Mouse (Mus musculus) limb, embryonic 15.5 days (tissue): ENCODE results near the gene Asic4. TPM values are rescaled to one million over a fixed set of nuclear protein-coding genes. Genes with fewer than 3 reads are reported as not detected.
A peak's percentile ranks its signal among the peaks of the same experiment; 100 is the strongest.

Source experiments
- ATAC-seq: fragments of 200-750 bp; cut with Nextera tagmentation; 2 replicates; pipeline ENCODE4 v1.8.0; 2017; ENCODE audit warnings: low read depth, moderate TSS enrichment; ENCODE audit not compliant: insufficient number of reproducible peaks, low FRiP score, low TSS enrichment
- H3K27ac ChIP-seq: fragments of 300-500 bp; sonication (generic); 2 replicates; pipeline ENCODE4 v1.5.1; 2015; ENCODE audit warnings: moderate library complexity, mild to moderate bottlenecking, inconsistent platforms
- H3K27me3 ChIP-seq: fragments of 300-500 bp; sonication (generic); 2 replicates; pipeline ENCODE4 v1.6.1; 2015; ENCODE audit warnings: inconsistent platforms
- H3K36me3 ChIP-seq: fragments of 300-500 bp; sonication (generic); 2 replicates; pipeline ENCODE4 v1.6.1; 2015; ENCODE audit warnings: inconsistent platforms
- H3K4me1 ChIP-seq: fragments of 300-500 bp; sonication (generic); 2 replicates; pipeline ENCODE4 v1.6.1; 2015; ENCODE audit warnings: inconsistent platforms
- H3K4me2 ChIP-seq: fragments of 300-500 bp; sonication (generic); 2 replicates; pipeline ENCODE4 v1.6.1; 2015; ENCODE audit warnings: mild to moderate bottlenecking, inconsistent platforms
- H3K4me3 ChIP-seq: fragments of 300-500 bp; sonication (generic); 2 replicates; pipeline ENCODE4 v1.5.1; 2015; ENCODE audit warnings: mild to moderate bottlenecking, inconsistent platforms
- H3K9ac ChIP-seq: fragments of 300-500 bp; sonication (generic); 2 replicates; pipeline ENCODE4 v1.6.1; 2015; ENCODE audit warnings: inconsistent platforms
- H3K9me3 ChIP-seq: fragments of 300-500 bp; sonication (generic); 2 replicates; pipeline ENCODE4 v1.6.1; 2016; ENCODE audit warnings: inconsistent platforms
- WGBS: fragments of 180-500 bp; shearing (Covaris S2); methylation state at CpG from one replicate; pipeline ENCODE4 v1.1.7; 2015; 5-methylcytosine and 5-hydroxymethylcytosine counted together
- polyA plus RNA-seq: library from polyadenylated mRNA; unstranded; fragments of >200 nt; fragmentation: Nextera tagmentation; extraction: Ambion mirVana; gene quantifications from 2 replicates; pipeline ENCODE4 v1.2.1, GENCODE M21; 2015

Asic4 gene
- polyA plus RNA-seq, 1 experiment from 2014 or later: 0.14 TPM

- Histone ChIP-seq H3K4me2 (no peak overlapping the region), H3K36me3 (no peaks in the 10 kb centered on the region), H3K27ac (no peak overlapping the region), H3K9ac (no peak overlapping the region), H3K4me3 (no peak overlapping the region), H3K9me3 (no peaks in the 10 kb centered on the region), H3K27me3 (peaks cover 76% of the 10 kb centered on the region), H3K4me1 (peaks cover 28% of the 10 kb centered on the region)
- no peak for ATAC-seq
- 11% methylated on average over 14 of the region's 14 CpGs for WGBS
Measured at GRCm38 (mm10) chr1:75456746-75457564, 6.7 kb downstream of the Asic4 start.

GRCm38 (mm10) chr1:75457710-75458024 lies 7.4 kb downstream of the Asic4 start:
- peaks cover 68% of the 10 kb centered on the region for H3K27me3 ChIP-seq
- no peak overlapping the region for H3K4me3 ChIP-seq
- no peak for ATAC-seq
- H3K9me3 ChIP-seq: no peaks in the 10 kb centered on the region
- H3K4me1 ChIP-seq: peaks cover 28% of the 10 kb centered on the region
- H3K36me3 ChIP-seq: no peaks in the 10 kb centered on the region
- WGBS: 7% methylated on average over 8 of the region's 10 CpGs
- no peak overlapping the region for H3K4me2 ChIP-seq
- H3K9ac ChIP-seq: no peak overlapping the region
- H3K27ac ChIP-seq: no peak overlapping the region

DNA sequence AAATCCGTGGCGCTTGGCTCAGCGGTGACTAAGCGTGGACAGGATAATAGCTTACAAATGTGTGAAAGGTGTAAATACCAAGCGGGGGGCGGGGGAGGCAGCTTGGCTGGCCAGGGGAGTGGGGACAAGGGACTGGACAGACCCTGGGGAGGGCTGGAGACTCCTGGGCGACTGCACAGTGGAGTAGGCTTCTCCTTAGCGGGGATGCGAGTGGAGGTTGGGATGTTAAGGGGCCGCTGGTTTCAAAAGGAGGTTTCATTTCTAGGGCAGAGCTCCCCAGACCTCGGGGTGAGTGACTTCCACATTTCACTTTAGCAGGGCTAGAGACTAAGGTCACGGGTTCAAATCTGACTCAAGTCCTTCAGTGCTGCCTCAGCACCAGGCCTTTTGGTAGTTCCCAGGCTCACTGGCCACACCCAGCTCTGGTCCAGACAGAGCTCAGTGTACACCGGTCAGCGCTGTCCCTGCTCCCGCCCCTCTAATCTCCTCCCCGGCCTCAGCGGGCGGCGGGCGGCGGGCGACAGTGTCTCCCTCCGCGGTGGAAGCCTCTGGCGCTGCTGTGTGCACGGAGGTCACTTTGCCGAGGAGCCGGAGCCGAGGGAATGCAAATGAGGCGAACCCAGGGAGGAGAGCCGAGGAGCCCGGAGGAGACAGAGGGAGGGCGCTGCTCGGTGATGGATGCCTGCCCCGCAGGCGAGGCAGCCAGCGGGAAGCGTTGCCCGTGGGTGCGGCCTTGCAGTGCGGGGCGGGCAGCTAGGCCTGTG lies 8.0 kb downstream of the Asic4 start:
- Histone ChIP-seq H3K4me1 (peaks cover 26% of the 10 kb centered on the region), H3K9ac (no peak overlapping the region), H3K27me3 (peaks cover 63% of the 10 kb centered on the region), H3K36me3 (no peaks in the 10 kb centered on the region), H3K9me3 (no peaks in the 10 kb centered on the region), H3K4me3 (peak overlapping the region; percentile 35), H3K4me2 (peak overlapping the region; percentile 55), H3K27ac (peak overlapping the region; percentile 57; the same call in 1 of the 2 replicates)
- WGBS: 5% methylated on average over 42 of the region's 42 CpGs
- peak; percentile 70 for ATAC-seq

DNA sequence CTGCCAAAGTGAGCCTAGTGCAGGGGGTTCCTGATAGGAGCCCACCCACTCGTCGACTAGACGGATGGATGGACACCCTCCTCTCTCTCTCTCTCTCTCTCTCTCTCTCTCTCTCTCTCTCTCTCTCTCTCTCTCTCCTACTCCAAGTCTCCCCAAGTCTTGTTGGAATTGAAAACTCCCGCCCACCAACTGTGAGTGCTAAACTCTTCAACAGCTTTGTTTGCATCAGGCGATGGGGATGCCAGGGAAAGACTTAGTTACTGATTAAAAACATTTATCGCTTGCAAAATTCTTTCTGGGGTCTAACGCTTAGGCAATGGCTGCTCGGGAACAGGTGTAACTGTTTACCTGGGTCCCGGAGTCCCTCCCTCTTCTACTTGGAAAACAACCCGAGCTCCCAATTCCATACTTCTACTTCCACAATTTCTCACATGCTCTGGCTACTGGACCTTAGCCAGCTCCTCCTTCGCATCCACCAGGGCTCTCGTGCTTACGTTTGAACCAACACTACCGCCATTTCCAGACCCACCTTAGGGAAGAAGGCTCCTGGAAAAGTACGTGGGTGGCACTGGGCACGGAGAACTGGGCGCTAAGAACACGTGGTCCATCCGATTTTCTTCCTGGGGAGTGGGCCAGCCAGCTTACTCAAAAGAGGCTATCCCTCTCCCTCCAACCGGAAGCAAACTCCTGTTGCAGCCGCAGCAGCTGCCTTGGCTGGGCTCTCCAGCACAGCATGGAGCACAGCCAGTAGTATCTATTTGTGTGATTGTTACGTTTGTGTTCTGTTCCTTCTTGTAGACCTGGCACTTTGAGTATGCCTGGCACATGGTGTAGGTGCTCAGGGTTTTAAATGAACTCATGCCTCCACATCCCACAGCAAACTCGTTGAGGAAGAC lies 8.8 kb downstream of the Asic4 start:
- peak overlapping the region; percentile 35 for H3K4me3 ChIP-seq
- H3K36me3 ChIP-seq: no peaks in the 10 kb centered on the region
- 11% methylated on average over 23 of the region's 23 CpGs for WGBS
- H3K27me3 ChIP-seq: peaks cover 64% of the 10 kb centered on the region
- peak overlapping the region; percentile 57; the same call in 1 of the 2 replicates for H3K27ac ChIP-seq
- no peak overlapping the region for H3K9ac ChIP-seq
- peaks cover 26% of the 10 kb centered on the region for H3K4me1 ChIP-seq
- H3K9me3 ChIP-seq: no peaks in the 10 kb centered on the region
- no peak for ATAC-seq
- H3K4me2 ChIP-seq: peak overlapping the region; percentile 55

GRCm38 (mm10) chr1:75460297-75460696 lies 10.1 kb downstream of the Asic4 start:
- peaks cover 26% of the 10 kb centered on the region for H3K4me1 ChIP-seq
- H3K36me3 ChIP-seq: no peaks in the 10 kb centered on the region
- H3K4me2 ChIP-seq: no peak overlapping the region
- peaks cover 56% of the 10 kb centered on the region for H3K27me3 ChIP-seq
- no peak overlapping the region for H3K4me3 ChIP-seq
- no peak overlapping the region for H3K9ac ChIP-seq
- 74% methylated on average over 7 of the region's 7 CpGs for WGBS
- no peak for ATAC-seq
- H3K27ac ChIP-seq: no peak overlapping the region
- no peaks in the 10 kb centered on the region for H3K9me3 ChIP-seq

- Histone ChIP-seq H3K4me3 (no peak overlapping the region), H3K4me1 (peaks cover 20% of the 10 kb centered on the region), H3K4me2 (no peak overlapping the region), H3K27ac (no peak overlapping the region), H3K9me3 (no peaks in the 10 kb centered on the region), H3K27me3 (peaks cover 50% of the 10 kb centered on the region), H3K36me3 (no peaks in the 10 kb centered on the region), H3K9ac (no peak overlapping the region)
- no peak for ATAC-seq
- 46% methylated on average over 1 of the region's 1 CpGs for WGBS
Measured at GRCm38 (mm10) chr1:75462636-75463035, 12.4 kb downstream of the Asic4 start.

GRCm38 (mm10) chr1:75463652-75464204 lies 13.5 kb downstream of the Asic4 start:
- no peaks in the 10 kb centered on the region for H3K36me3 ChIP-seq
- H3K4me3 ChIP-seq: no peak overlapping the region
- H3K9ac ChIP-seq: no peak overlapping the region
- H3K9me3 ChIP-seq: no peaks in the 10 kb centered on the region
- 85% methylated on average over 5 of the region's 5 CpGs for WGBS
- no peak for ATAC-seq
- peaks cover 12% of the 10 kb centered on the region for H3K4me1 ChIP-seq
- H3K27ac ChIP-seq: no peak overlapping the region
- peaks cover 43% of the 10 kb centered on the region for H3K27me3 ChIP-seq
- H3K4me2 ChIP-seq: no peak overlapping the region

DNA sequence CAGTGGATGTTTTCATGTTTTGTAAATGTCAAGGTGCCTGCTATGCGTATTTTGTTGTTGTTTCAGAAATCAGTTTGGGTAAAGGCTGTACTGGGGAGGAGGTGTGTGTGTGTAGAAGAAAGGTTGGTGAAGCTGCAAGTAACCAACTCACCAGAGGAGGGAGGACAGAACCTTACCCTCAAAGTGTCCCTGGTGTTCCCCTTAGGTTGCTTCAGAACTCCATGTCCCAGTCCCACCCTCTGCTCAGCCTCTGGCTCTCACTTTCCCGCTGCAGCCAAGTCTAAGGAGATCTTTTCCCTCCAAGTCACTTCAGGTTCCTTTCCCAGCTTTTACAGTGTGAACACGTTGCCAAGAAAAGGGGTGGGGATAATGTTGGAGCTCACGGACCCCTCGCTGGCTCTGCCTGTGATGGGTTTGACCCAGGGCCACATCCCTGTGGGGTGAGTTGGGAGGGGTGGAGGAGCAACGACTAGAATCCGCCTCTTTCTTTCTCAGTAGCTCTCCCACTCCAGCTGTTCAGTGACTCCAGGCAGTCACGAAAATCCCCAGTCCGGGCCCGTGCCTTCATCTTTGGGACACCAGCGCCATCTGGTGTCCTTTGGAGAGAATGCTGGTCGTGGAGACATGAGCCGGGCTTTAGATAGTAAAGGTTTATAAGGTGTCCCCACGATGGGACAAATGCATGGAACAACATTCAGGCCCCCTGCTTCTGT lies 17.1 kb downstream of the Asic4 start:
- Histone ChIP-seq H3K4me2 (peak overlapping the region; percentile 34), H3K9me3 (no peaks in the 10 kb centered on the region)

DNA sequence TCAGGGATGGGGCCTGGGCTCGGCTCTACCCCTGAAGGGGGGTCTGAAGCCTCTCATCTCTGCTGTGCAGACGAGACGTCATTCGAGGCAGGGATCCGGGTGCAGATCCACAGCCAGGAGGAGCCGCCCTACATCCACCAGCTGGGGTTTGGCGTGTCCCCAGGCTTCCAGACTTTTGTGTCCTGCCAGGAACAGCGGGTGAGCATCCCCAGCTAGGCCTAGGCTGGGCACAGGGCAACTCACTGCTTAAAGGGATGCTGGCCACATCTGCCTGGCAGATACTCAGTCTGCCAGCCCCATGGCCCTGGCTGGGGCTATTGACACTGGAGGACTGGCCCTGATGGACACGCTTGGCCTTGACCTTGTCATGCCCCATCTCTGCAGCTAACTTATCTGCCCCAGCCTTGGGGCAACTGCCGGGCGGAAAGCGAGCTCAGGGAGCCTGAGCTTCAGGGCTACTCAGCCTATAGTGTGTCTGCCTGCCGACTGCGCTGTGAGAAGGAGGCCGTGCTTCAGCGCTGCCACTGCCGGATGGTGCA lies 19.1 kb downstream of the Asic4 start:
- Histone ChIP-seq H3K27ac (no peak overlapping the region), H3K9ac (no peak overlapping the region), H3K9me3 (no peaks in the 10 kb centered on the region), H3K4me1 (peaks cover 16% of the 10 kb centered on the region), H3K4me2 (no peak overlapping the region), H3K4me3 (no peak overlapping the region), H3K36me3 (peaks cover 15% of the 10 kb centered on the region), H3K27me3 (peaks cover 31% of the 10 kb centered on the region)
- 75% methylated on average over 17 of the region's 17 CpGs for WGBS
- ATAC-seq: no peak

More for the DNA sequence above, 17.1 kb downstream of the Asic4 start:
- Histone ChIP-seq H3K27me3 (peaks cover 38% of the 10 kb centered on the region), H3K4me3 (no peak overlapping the region), H3K4me1 (peaks cover 5% of the 10 kb centered on the region; the same call in 1 of the 2 replicates), H3K27ac (peak overlapping the region; percentile 64; the same call in 1 of the 2 replicates), H3K36me3 (no peaks in the 10 kb centered on the region; the same call in 1 of the 2 replicates), H3K9ac (no peak overlapping the region)
- ATAC-seq: peak; percentile 82
- 5% methylated on average over 14 of the region's 14 CpGs for WGBS

DNA sequence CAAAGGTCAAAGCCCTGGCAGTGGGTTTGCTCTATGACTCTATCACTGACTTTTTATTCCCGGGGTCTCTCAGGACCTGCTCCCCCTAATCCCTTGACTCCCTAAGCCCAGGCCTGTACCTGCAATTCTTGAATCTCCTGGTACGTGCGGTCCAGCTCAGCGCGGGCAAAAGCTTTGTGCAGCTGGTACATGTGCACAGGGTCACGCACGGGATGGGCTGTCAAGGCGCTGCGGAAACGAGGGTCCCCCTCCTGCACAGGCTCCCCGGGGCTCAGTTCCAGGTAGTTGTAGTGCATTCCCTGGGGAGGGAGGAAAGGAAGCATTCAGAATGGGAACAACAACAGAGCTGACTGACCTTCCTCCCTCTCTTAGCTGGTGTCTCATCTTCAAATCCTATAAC lies 26.2 kb downstream of the Asic4 start:
- H3K9ac ChIP-seq: no peak overlapping the region
- no peak for ATAC-seq
- peaks cover 44% of the 10 kb centered on the region for H3K4me1 ChIP-seq
- no peak overlapping the region for H3K4me2 ChIP-seq
- WGBS: 93% methylated on average over 11 of the region's 11 CpGs
- no peaks in the 10 kb centered on the region for H3K9me3 ChIP-seq
- peaks cover 23% of the 10 kb centered on the region for H3K27me3 ChIP-seq
- no peak overlapping the region for H3K4me3 ChIP-seq
- no peak overlapping the region for H3K27ac ChIP-seq
- H3K36me3 ChIP-seq: peaks cover 40% of the 10 kb centered on the region
